Mouse (Mus musculus) frontal cortex, postnatal 25 days (tissue): ENCODE measurements around the gene Kif27.
A peak's percentile ranks its signal among the peaks of the same experiment; 100 is the strongest.

Source experiments
- DNase-seq, 2 experiments: peaks; one replicate each; pipeline ENCODE4 v3.0.0; 2022; ENCODE audit warnings: low spot score in 2 of 2

Gene Kif27

DNA sequence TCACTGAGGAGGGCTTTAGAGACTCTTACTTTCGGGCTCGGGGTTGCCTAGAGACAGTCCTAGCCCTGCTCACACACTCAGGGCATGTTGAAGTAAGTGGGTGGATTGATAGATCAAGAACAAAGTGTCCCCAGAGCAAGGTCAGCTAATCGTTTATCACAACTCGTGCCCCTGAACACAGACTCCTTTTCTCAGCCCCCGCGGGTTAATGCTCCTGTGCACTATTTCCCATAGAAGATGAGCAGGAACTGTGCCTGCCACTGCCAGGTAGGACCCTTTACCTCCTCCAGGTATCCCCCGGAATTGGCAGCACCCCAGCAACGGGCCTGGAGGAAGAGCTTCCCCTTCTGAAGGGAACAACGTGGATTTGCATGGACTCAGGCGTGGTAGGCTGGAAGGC is 82.7 kb downstream of the Kif27 start:
- no peak for DNase-seq

DNA sequence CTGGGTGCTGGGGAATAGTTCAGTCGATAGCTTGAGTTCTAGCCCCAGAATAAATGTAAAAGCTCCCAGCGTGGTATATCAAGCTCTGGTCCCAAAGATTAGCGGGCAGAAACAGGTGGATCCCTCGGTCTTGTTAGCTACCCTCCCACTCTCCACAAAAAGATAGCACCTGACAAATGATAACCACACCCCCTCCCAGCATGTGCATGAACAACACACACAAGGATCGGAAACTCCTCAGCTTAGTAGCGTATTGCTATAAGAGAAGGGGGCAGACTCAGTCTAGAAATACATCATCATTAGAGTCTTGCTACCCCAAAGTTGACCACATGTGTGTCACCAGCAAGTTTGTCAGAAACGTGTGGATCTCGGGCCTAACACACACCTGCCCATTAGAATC is 83.3 kb downstream of the Kif27 start, which contains the start of gene Gkap1:
TSS of gene Gkap1 (minus strand) at position 101 of the 400 bp plus-strand sequence.
- no peak for DNase-seq

DNA sequence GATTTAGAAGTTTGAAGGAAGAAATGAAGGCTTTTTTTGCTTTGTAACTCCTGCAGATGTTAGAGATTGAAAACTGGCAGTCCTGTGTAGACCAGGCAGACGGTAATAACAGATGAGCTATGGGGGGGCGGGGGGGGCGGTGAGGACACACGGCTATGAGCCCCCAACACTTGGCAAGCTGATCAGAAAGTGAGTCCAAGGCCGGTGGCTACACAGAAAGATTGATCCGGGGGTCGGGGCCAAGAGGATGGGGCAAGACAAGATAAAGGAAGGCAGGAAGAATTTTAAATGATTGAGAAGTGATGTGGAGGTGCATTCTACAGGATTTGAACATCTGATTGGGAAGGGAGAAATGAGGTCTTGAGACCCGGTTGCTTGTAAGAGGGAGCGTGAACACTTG is 83.8 kb downstream of the Kif27 start:
- no peak for DNase-seq

DNA sequence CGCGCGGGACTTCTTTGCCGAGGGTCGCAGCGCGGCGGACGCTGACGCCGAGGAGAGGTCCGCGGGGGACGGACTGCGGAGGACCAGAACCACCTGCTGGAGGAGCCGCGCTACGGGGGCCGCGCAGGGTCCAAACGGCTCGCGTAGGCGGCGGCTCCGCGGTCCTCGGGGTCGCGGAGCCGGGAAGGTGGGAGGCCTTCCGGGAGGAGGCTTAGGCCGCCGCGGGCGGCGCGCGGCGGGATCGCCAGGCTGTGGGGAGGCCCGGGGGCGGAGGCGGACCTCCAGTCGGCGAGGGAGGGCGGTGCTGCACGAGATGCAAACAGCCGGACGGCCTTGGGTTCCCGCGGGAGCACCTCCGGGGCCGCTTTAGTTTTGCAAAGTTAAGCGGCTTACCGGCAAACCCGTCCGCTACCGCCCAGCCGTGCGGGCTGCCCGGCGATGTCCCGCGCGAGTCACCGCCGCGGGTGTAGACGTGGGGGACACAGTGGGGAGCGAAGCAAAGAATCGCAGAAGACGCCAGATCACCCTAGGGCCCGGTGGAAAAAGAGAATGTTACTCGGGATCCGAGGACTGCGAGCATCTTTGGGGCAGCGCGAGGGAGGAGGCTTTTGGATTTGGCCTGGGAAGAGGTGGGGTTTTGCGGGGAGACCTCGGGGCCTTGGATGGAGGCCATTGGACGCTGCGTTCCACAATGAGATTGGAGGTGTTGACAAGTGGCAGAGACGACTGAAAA is 84.5 kb downstream of the Kif27 start:
- peak; percentile 25 to 37 for DNase-seq

DNA sequence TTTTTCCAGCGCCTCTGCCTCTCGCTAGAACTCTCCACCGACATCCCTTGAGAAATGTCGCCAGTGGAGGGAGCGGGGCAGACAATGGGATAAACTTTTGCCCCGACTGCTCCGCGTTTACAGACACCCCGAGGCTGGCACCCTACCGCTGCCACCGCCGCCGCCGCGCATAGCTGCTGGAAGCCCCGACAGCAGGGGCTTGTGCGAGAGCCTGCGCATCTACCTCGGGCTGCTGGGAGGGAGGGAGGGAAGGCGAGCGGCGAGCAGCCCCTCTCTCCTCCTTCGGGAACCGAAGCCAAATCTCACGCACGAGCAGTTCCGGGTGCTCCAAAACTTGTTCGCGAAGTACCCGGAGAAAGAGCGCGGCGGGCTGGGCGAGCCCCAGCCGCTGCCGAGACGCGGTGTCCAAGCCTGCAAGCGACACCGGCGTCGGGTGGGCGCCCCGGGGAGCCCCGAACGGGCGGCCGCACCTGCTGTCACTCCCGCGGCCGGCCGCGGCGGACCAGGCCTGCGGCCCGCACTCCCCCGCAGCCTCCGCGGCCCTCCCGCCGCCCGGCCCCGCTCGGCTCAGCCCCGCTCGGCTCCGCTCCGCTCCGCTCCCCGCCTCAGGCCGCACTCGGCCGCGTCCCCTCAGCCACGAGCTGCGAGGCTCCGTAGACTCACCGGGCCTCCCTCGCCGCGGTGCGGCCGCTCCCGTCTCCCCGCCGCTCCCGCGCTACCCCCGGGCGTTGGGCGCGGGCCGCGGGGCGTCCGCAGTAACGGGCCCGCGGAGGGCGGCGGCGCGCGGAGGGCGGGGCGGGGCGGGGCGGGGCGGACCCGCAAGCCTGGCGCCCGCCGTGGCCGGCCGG is 85.3 kb downstream of the Kif27 start:
- peak in 1 of 2 experiments; percentile 6 for DNase-seq

DNA sequence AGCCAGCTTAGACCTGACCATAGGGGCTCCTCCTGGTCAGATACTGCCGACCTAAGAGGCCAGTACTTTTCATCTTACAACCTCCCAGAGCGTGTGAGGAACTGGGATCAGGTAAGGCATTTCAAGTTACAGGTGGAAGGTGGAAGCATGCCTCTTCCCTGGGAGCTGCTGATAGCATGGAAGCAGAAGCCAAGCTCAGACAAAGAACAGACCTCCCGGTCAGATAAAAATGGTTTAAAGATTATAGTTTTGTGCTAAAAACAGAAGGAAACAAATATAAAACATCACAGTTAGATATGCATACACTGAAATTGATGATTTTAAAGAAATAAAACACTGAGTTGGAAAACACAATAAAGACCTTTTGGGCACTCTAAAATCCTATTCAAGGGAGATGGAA is 92.1 kb downstream of the Kif27 start:
- DNase-seq, result no peak

DNA sequence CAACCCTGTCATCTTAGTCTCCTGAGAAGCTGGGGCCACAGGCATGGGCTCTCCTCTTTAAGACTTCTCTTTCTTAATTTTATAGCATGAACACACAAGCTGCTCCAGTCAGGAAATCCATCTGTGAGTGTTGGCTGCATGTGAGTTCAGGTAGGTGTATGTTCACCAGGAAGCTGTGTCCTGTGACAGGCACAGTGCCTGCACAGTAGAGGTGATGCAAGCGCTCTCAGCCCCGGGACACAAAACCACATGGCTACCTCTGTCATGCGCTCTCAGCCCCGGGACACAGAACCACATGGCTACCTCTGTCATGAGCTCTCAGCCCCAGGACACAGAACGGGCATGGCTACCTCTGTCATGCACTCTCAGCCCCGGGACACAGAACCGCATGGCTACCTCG is 95.4 kb downstream of the Kif27 start:
- no peak for DNase-seq

DNA sequence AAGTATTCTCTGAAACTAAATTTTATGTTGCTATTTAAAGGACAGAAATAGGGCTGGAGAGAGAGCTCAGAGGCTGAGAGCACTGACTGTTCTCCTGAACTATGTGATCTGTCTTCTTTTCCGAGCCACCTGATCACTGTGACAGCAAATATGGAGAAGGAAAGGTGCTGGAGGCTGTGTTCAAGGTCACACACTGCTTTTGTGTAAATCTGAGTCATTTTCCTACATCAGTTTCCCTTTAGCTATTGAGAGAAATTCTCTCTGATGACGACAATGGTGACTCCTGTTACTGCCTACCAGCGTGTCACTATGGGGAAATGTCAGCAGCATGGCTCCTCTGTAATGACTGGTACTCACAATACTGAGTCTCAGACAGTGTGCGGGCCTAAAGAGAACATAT is 97.2 kb downstream of the Kif27 start:
- no peak for DNase-seq

DNA sequence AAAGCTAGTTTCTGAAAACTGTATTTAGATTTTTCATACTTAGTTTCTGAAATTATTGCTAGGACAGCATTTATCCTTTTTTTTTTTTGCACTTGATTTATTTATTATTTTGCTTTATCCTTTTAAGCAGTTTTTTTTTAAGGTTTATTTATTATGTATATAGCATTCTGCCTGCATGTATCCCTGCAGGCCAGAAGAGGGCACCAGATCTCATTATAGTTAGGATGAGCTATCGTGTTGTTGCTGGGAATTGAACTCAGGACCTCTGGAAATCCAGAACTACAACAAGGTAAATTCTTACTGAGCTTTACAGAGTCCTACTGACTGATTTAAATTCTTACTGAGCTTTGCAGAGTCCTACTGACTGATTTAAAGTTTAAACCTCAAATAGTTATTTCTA is 105.7 kb downstream of the Kif27 start:
- DNase-seq, result no peak

DNA sequence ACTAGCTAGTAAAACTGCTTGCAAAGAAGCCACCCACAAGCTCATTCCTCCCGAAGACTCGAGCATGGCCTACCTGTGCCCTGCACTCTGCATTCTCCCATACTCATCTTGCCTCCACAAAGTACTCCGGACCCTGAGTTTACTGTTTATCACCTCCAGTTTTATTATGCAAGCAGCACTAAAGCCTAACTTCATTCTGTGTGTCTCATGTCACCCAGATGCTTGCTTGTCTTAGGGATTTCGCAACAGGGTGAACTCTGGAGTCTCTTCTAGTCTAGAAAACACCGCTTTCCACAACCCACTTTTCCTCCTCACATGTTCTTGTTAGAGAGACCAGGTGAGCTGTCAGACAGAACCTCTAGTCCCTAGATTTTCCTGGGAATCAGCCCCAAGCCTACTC is 110.0 kb downstream of the Kif27 start:
- DNase-seq, result no peak
